Mouse (Mus musculus) macrophage (primary cell): Measurements from ENCODE around the gene Zscan4-ps2. TPM values are rescaled to one million over a fixed set of nuclear protein-coding genes. Genes with fewer than 3 reads are reported as not detected.
"Not testable (repeated sequence)": the region's sequence is repeated elsewhere in the genome, so short reads cannot be mapped to it uniquely, and the experiment has no call there.

Experiments
- H3K27ac ChIP-seq: fragments of 350-480 bp; formaldehyde crosslinking; 2 replicates; pipeline ENCODE4 v1.9.0; 2021
- H3K36me3 ChIP-seq: fragments of 350-480 bp; formaldehyde crosslinking; 2 replicates; pipeline ENCODE4 v1.9.0; 2021; ENCODE audit errors: inconsistent target
- H3K4me3 ChIP-seq: fragments of 350-480 bp; formaldehyde crosslinking; 2 replicates; pipeline ENCODE4 v1.9.0; 2021; ENCODE audit errors: inconsistent target
- H3K79me2 ChIP-seq: fragments of 350-480 bp; formaldehyde crosslinking; 2 replicates; pipeline ENCODE4 v1.9.0; 2021; ENCODE audit errors: inconsistent target
- WGBS: methylation state at CpG from one replicate; pipeline ENCODE4 v1.1.7; 2026; ENCODE audit warnings: inconsistent platforms; ENCODE audit not compliant: missing documents; 5-methylcytosine and 5-hydroxymethylcytosine counted together
- polyA plus RNA-seq: library from polyadenylated mRNA; stranded (reverse); fragments of 250-400 nt; gene quantifications from 3 replicates; pipeline ENCODE4 v1.2.4, GENCODE M21; 2018; ENCODE audit warnings: inconsistent platforms
- total RNA-seq, 78 experiments: library from RNA; depleted of rRNA; stranded (reverse); fragments of 250-400 nt; gene quantifications; 1 replicate in 9 of 78; 2 replicates in 24 of 78; 3 replicates in 43 of 78; 4 replicates in 2 of 78; pipeline ENCODE4 v1.2.4; 2018; ENCODE audit warnings: inconsistent platforms in 56 of 78

Gene Zscan4-ps2
- total RNA-seq (2018; cell fraction: chromatin; rRNA removed), result not detected
- not detected for total RNA-seq (2018; cell fraction: cytosol; rRNA removed)
- not detected for total RNA-seq (2018; cell fraction: nucleus; rRNA removed)
- polyA plus RNA-seq, result not detected in 3 replicates

DNA sequence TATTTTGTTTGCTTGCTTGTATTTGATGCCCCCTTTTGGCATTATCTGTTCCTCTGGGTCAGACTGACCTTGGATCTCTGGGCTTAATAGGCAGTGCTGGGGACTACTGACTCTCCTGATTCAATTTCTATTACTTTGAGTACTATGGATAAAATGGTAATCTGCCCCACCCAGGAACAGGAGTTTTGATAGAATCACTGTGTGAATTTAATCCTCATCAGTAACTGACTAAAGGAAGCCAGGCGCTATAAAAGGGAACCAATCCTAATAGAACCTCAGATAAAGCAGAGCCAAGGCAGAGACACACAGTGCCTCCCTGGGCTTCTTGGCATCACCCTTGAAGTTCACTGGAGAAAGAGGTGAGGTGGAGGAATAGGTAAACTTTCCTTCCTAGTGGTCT, at the start of gene Zscan4-ps2:
Gene Zscan4-ps2 (plus strand): TSS at position 301 of the 400 bp plus-strand sequence.
- H3K79me2 ChIP-seq, H3K27ac ChIP-seq: not testable (repeated sequence)
- WGBS, result 90% methylated on average over 1 of the region's 1 CpGs

More for the DNA sequence above, at the start of gene Zscan4-ps2:
- H3K4me3 ChIP-seq, H3K36me3 ChIP-seq: not testable (repeated sequence)

Other genes with a start within 250 kb of the Zscan4-ps2 start
- not detected in 3 replicates for gene Zscan4e, start 203.6 kb upstream of the Zscan4-ps2 start, polyA plus RNA-seq
- gene Zscan4f, start 116.4 kb upstream of the Zscan4-ps2 start, polyA plus RNA-seq, result not detected in 3 replicates
- gene Zscan4-ps3, start 95.0 kb downstream of the Zscan4-ps2 start, polyA plus RNA-seq, result not detected in 3 replicates
- not detected in 3 replicates for gene Vmn1r72, start 165.8 kb downstream of the Zscan4-ps2 start, polyA plus RNA-seq
- not detected in 3 replicates for gene Vmn1r73, start 216.0 kb downstream of the Zscan4-ps2 start, polyA plus RNA-seq